Mouse (Mus musculus): Measurements from ENCODE around the gene Abcg1.

The Abcg1 gene

GRCm38 (mm10) chr17:31040421-31040820 lies 17.1 kb upstream of the Abcg1 start:
- no peak for DNase-seq (ENCODE audit: extremely low spot score)

GRCm38 (mm10) chr17:31042751-31043150 lies 14.7 kb upstream of the Abcg1 start:
- DNase-seq (ENCODE audit: extremely low spot score), result no peak

- no peak for DNase-seq (ENCODE audit: extremely low spot score)
Measured at GRCm38 (mm10) chr17:31057891-31058744, 643 bp downstream of the Abcg1 start.

GRCm38 (mm10) chr17:31058745-31059085 lies 1.2 kb downstream of the Abcg1 start:
- DNase-seq (ENCODE audit: extremely low spot score), result no peak

GRCm38 (mm10) chr17:31060196-31060587 lies 2.7 kb downstream of the Abcg1 start:
- DNase-seq (ENCODE audit: extremely low spot score), result no peak

- DNase-seq (ENCODE audit: extremely low spot score), result no peak
Measured at GRCm38 (mm10) chr17:31060588-31061345, 3.3 kb downstream of the Abcg1 start.

GRCm38 (mm10) chr17:31061346-31062095 lies 4.0 kb downstream of the Abcg1 start:
- DNase-seq (ENCODE audit: extremely low spot score), result no peak

- no peak for DNase-seq (ENCODE audit: extremely low spot score)
Measured at GRCm38 (mm10) chr17:31066058-31066457, 8.6 kb downstream of the Abcg1 start.

- DNase-seq (ENCODE audit: extremely low spot score), result no peak
Measured at GRCm38 (mm10) chr17:31067051-31067450, 9.6 kb downstream of the Abcg1 start.

- no peak for DNase-seq (ENCODE audit: extremely low spot score)
Measured at GRCm38 (mm10) chr17:31069121-31069520, 11.6 kb downstream of the Abcg1 start.

- no peak for DNase-seq (ENCODE audit: extremely low spot score)
Measured at GRCm38 (mm10) chr17:31069845-31070244, 12.4 kb downstream of the Abcg1 start.

GRCm38 (mm10) chr17:31070403-31071185 lies 13.1 kb downstream of the Abcg1 start:
- no peak for DNase-seq (ENCODE audit: extremely low spot score)

- DNase-seq (ENCODE audit: extremely low spot score), result no peak
Measured at GRCm38 (mm10) chr17:31071421-31072301, 14.2 kb downstream of the Abcg1 start.

GRCm38 (mm10) chr17:31072872-31073271 lies 15.4 kb downstream of the Abcg1 start:
- DNase-seq (ENCODE audit: extremely low spot score), result no peak

GRCm38 (mm10) chr17:31073273-31074052 lies 16.0 kb downstream of the Abcg1 start:
- peak; percentile 81 for DNase-seq (ENCODE audit: extremely low spot score)

GRCm38 (mm10) chr17:31074053-31074590 lies 16.6 kb downstream of the Abcg1 start:
- DNase-seq (ENCODE audit: extremely low spot score), result no peak

- no peak for DNase-seq (ENCODE audit: extremely low spot score)
Measured at GRCm38 (mm10) chr17:31074666-31075065, 17.2 kb downstream of the Abcg1 start.

GRCm38 (mm10) chr17:31075471-31075870 lies 18.0 kb downstream of the Abcg1 start:
- DNase-seq (ENCODE audit: extremely low spot score), result no peak

GRCm38 (mm10) chr17:31077561-31077960 lies 20.1 kb downstream of the Abcg1 start:
- no peak for DNase-seq (ENCODE audit: extremely low spot score)

Measured in embryo, embryonic 9.5 days (tissue).